Mouse (Mus musculus): ENCODE measurements at regions not wholly inside any gene's neighbourhood (a gene's known extent, or its start where the extent isn't known, plus 50 kb on each side); places are given as distances from the start of the nearest gene placed in this dataset.

GRCm38 (mm10) chr12:48680957-48681356 lies 701.5 kb upstream of the Foxg1 start:
- in situ Hi-C loops (cut with MboI, MseI): no loop called here

- in situ Hi-C loops (cut with MboI, MseI): no loop called here
Measured at GRCm38 (mm10) chr12:48705963-48706362, 676.5 kb upstream of the Foxg1 start.

GRCm38 (mm10) chr12:48713646-48714045 lies 668.8 kb upstream of the Foxg1 start:
- in situ Hi-C loops (cut with MboI, MseI): no loop called here

- in situ Hi-C loops (cut with MboI, MseI): no loop called here
Measured at GRCm38 (mm10) chr12:48729851-48730250, 652.6 kb upstream of the Foxg1 start.

- in situ Hi-C loops (cut with MboI, MseI): no loop called here
Measured at GRCm38 (mm10) chr12:48758805-48759396, 623.6 kb upstream of the Foxg1 start.

Measured in T-helper 2 cell (primary cell).